ENCODE assay signal across 9 mouse cellular contexts in the genomic region with DNA sequence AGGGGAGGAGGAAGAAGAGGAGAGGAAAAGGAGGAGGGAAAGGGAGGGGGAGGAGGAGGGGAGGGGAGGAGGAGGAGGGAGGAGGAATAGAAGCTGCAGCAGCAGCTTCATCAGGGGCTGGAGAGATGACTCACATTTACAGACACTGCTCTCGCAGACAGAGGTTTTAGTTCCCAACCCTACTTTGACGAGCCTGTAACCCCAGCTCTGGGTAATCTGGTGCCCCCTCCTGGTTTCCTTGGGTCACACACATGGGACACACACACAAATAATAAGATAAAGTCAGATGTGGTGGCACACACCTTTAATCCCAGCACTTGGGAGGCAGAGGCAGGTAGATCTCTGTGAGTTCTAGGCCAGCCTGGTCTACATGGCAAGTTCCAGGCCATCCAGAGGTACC. TPM values are rescaled to one million over a fixed set of nuclear protein-coding genes. Genes with fewer than 3 reads are reported as not detected.
DNase-seq lines count a peak whose midpoint lies in the region; ATAC-seq and TF ChIP-seq lines count a peak whose summit lies in the region.
"Had no signal": no experiment of that assay in that cellular context is flagged by ENCODE, and none has a peak within 500 bp of the region (broad histone marks: within the 10 kb centered on the region; RNA-seq: fewer than 3 reads in every experiment).

No protein-coding gene starts in this region.

- H3K4me2 ChIP-seq in CH12.LX (ENCODE audit: insufficient read depth, low read depth, poor library complexity, severe bottlenecking) = no peak overlapping the region
- H3K4me2 ChIP-seq: neural tube, embryonic 12.5 days had no signal

- no peaks in the 10 kb centered on the region for H3K9me3 ChIP-seq in heart, embryonic 10.5 days
- no peaks in the 10 kb centered on the region for H3K9me3 ChIP-seq in CH12.LX (replicated peaks; ENCODE audit: low read length)
- no peaks in the 10 kb centered on the region for H3K9me3 ChIP-seq in embryonic facial prominence, embryonic 10.5 days
- H3K9me3 ChIP-seq: neural tube, embryonic 12.5 days had no signal

- dilution Hi-C loops in CH12.LX (cut with MboI; ENCODE audit: extremely low pct_ligation_motif_present, extremely low pct_unique_long_range_greater_than_20kb, low sequenced_read_pairs) = no loop called here

- peak; percentile 51 for DNase-seq in heart, postnatal 4 days
- no peak for DNase-seq in heart, embryonic 10.5 days (ENCODE audit: low spot score)
- peak; percentile 78 for DNase-seq in CH12.LX (ENCODE audit: extremely low read depth)
- peak; percentile 16 for DNase-seq in brain, embryonic 14.5 days (ENCODE audit: low read depth)
- DNase-seq in urinary bladder, adult 2 months (ENCODE audit: low spot score) = no peak
- DNase-seq in left cerebral cortex, adult 18-20 months (ENCODE audit: low spot score in 2 of 2) = no peak
- DNase-seq in embryonic facial prominence, embryonic 10.5 days (ENCODE audit: low spot score) = no peak

- no peaks in the 10 kb centered on the region for H3K79me2 ChIP-seq in CH12.LX (replicated peaks; ENCODE audit: control insufficient read depth, extremely low read depth, insufficient read depth, poor library complexity, severe bottlenecking)

- H3K4me1 ChIP-seq in heart, embryonic 10.5 days = peaks cover 28% of the 10 kb centered on the region
- H3K4me1 ChIP-seq in CH12.LX (ENCODE audit: control insufficient read depth in 1 of 2, insufficient read depth in 2 of 2) = peaks cover 13 to 35% of the 10 kb centered on the region in 2 experiments
- peaks cover 30% of the 10 kb centered on the region for H3K4me1 ChIP-seq in embryonic facial prominence, embryonic 10.5 days
- H3K4me1 ChIP-seq: neural tube, embryonic 12.5 days had no signal

- no peak for TF ChIP-seq EP300 in CH12.LX (IDR thresholded peaks at IDR 0.05; ENCODE audit: low read length)

- peaks cover 19% of the 10 kb centered on the region; the same call in 1 of the 2 replicates for H3K36me3 ChIP-seq in heart, embryonic 10.5 days
- H3K36me3 ChIP-seq in CH12.LX (replicated peaks in 1 of 2; ENCODE audit: control insufficient read depth in 1 of 2, insufficient read depth in 1 of 2, low read length in 1 of 2) = peaks cover 0 to 19% of the 10 kb centered on the region in 2 experiments
- peaks cover 34% of the 10 kb centered on the region for H3K36me3 ChIP-seq in embryonic facial prominence, embryonic 10.5 days (replicated peaks)

- no peak for TF ChIP-seq POLR2A in CH12.LX (IDR thresholded peaks at IDR 0.05; ENCODE audit: low read depth, low read length)
- no peak for TF ChIP-seq POLR2A in brain, embryonic 14.5 days (IDR thresholded peaks at IDR 0.05; ENCODE audit: borderline replicate concordance, extremely low read depth, insufficient read depth, insufficient read length, poor library complexity, severe bottlenecking)

- H3K27me3 ChIP-seq in heart, embryonic 10.5 days (ENCODE audit: insufficient read depth, poor library complexity, severe bottlenecking) = peaks cover 4% of the 10 kb centered on the region; the same call in 1 of the 2 replicates
- H3K27me3 ChIP-seq in CH12.LX (replicated peaks) = no peaks in the 10 kb centered on the region
- peaks cover 3% of the 10 kb centered on the region; the same call in 1 of the 2 replicates for H3K27me3 ChIP-seq in embryonic facial prominence, embryonic 10.5 days (replicated peaks; ENCODE audit: low read depth, poor library complexity, severe bottlenecking)
- H3K27me3 ChIP-seq: neural tube, embryonic 12.5 days had no signal

- TF ChIP-seq CTCF in CH12.LX (conservative IDR thresholded peaks at IDR 0.05 in 1 of 2, IDR thresholded peaks at IDR 0.05 in 1 of 2; ENCODE audit: low read depth in 2 of 2, low read length in 2 of 2) = peak; percentile 45 to 76
- peak; percentile 36; the same call in 1 of the 2 replicates for TF ChIP-seq CTCF in brain, embryonic 14.5 days (IDR thresholded peaks at IDR 0.05; ENCODE audit: borderline replicate concordance, extremely low read depth, insufficient read depth, insufficient read length)

- WGBS in heart, embryonic 10.5 days = 32% methylated on average over 2 of the region's 2 CpGs
- WGBS in embryonic facial prominence, embryonic 10.5 days = 49% methylated on average over 2 of the region's 2 CpGs

- ATAC-seq in megakaryocyte progenitor cell, adult 5-6 weeks (replicated peaks; ENCODE audit: poor library complexity) = peak; percentile 86

- peak; percentile 82 for TF ChIP-seq RAD21 in CH12.LX (IDR thresholded peaks at IDR 0.05; ENCODE audit: low read depth, low read length)

- in situ Hi-C loops in CH12.LX (cut with MboI; ENCODE audit: low pct_ligation_motif_present, low pct_unique_long_range_greater_than_20kb, low sequenced_read_pairs) = no loop called here

- no peak overlapping the region for H3K4me3 ChIP-seq in heart, embryonic 10.5 days
- no peak overlapping the region for H3K4me3 ChIP-seq in CH12.LX (replicated peaks in 1 of 3; ENCODE audit: low read depth in 2 of 3, low read length in 2 of 3, poor library complexity in 1 of 3)
- no peak overlapping the region for H3K4me3 ChIP-seq in embryonic facial prominence, embryonic 10.5 days
- H3K4me3 ChIP-seq: neural tube, embryonic 12.5 days had no signal

- no peak overlapping the region for H3K27ac ChIP-seq in heart, embryonic 10.5 days
- H3K27ac ChIP-seq in CH12.LX (ENCODE audit: insufficient read depth, low read depth) = no peak overlapping the region
- H3K27ac ChIP-seq in embryonic facial prominence, embryonic 10.5 days (replicated peaks) = no peak overlapping the region
- H3K27ac ChIP-seq: neural tube, embryonic 12.5 days had no signal

- H3K9ac ChIP-seq in CH12.LX (ENCODE audit: insufficient read depth, low read depth) = no peak overlapping the region
- H3K9ac ChIP-seq: neural tube, embryonic 12.5 days had no signal

TF ChIP-seq in CH12.LX, 34 proteins besides CTCF, POLR2A, EP300 and RAD21:
- TF ChIP-seq ZC3H11A (IDR thresholded peaks at IDR 0.05; ENCODE audit: low read depth, low read length) (peak; percentile 62), SMC3 (IDR thresholded peaks at IDR 0.05; ENCODE audit: low read depth, low read length) (peak; percentile 84), BHLHE40 (IDR thresholded peaks at IDR 0.05; ENCODE audit: low read depth, low read length) (no peak)

RNA-seq across cellular contexts. Expression of a gene that starts 19.1 kb away (rescaled TPM):
- total RNA-seq in heart, postnatal 4 days (2021) = 100 to 1,000 TPM; 136 to 147 TPM
- polyA plus RNA-seq in heart, embryonic 10.5 days (2016; fragmentation: Nextera tagmentation; extraction: Ambion mirVana) = 81.9 and 82.4 TPM in 2 replicates
- total RNA-seq in CH12.LX (2012; rRNA removed) (47.9 and 48.4 TPM in 2 replicates), CH12.LX (2014; rRNA removed) (53.6 and 53.7 TPM in 2 replicates)
- polyA plus RNA-seq in CH12.LX (2012; ENCODE audit: insufficient read length, low read depth) = 85.5 and 99.3 TPM in 2 replicates
- 23.7 and 31.4 TPM in 2 replicates for polyA plus RNA-seq in brain, embryonic 14.5 days (2012; rRNA removed)
- 40.0 and 47.4 TPM in 2 replicates for total RNA-seq in megakaryocyte progenitor cell, adult 5-6 weeks (2015)
- total RNA-seq in megakaryocyte progenitor cell, adult 5-6 weeks (2017) = 71.7 and 101 TPM in 2 replicates
- 71.5 and 88.1 TPM in 2 replicates for polyA plus RNA-seq in urinary bladder, adult 2 months (2012; rRNA removed)
- 100 to 1,000 TPM; 105 to 116 TPM for total RNA-seq in left cerebral cortex, adult 18-20 months (2021)
- 60.7 and 61.7 TPM in 2 replicates for polyA plus RNA-seq in embryonic facial prominence, embryonic 10.5 days (2016; fragmentation: Nextera tagmentation; extraction: Ambion mirVana)

RNA-seq across cellular contexts. Expression of a gene that starts 27.2 kb away (rescaled TPM):
- 10 to 100 TPM; 20.7 to 24.3 TPM for total RNA-seq in heart, postnatal 4 days (2021)
- 23.9 and 24.6 TPM in 2 replicates for polyA plus RNA-seq in heart, embryonic 10.5 days (2016; fragmentation: Nextera tagmentation; extraction: Ambion mirVana)
- total RNA-seq in CH12.LX (2012; rRNA removed) = 4.1 and 4.9 TPM in 2 replicates
- total RNA-seq in CH12.LX (2014; rRNA removed) = 2.4 and 2.5 TPM in 2 replicates
- polyA plus RNA-seq in CH12.LX (2012; ENCODE audit: insufficient read length, low read depth) = 8.6 and 9.9 TPM in 2 replicates
- 58.1 and 89.6 TPM in 2 replicates for polyA plus RNA-seq in brain, embryonic 14.5 days (2012; rRNA removed)
- total RNA-seq in megakaryocyte progenitor cell, adult 5-6 weeks (2015) = 6.2 and 7.6 TPM in 2 replicates
- 2.0 and 4.9 TPM in 2 replicates for total RNA-seq in megakaryocyte progenitor cell, adult 5-6 weeks (2017)
- 15.1 and 23.2 TPM in 2 replicates for polyA plus RNA-seq in urinary bladder, adult 2 months (2012; rRNA removed)
- 10 to 100 TPM; 53.3 to 53.9 TPM for total RNA-seq in left cerebral cortex, adult 18-20 months (2021)
- 30.9 and 32.6 TPM in 2 replicates for polyA plus RNA-seq in embryonic facial prominence, embryonic 10.5 days (2016; fragmentation: Nextera tagmentation; extraction: Ambion mirVana)

RNA-seq across cellular contexts. Expression of a gene that starts 43.2 kb away (rescaled TPM):
- total RNA-seq in heart, postnatal 4 days (2021) = 10 to 100 TPM; 22.8 to 28.0 TPM
- polyA plus RNA-seq in heart, embryonic 10.5 days (2016; fragmentation: Nextera tagmentation; extraction: Ambion mirVana) = 17.4 and 29.8 TPM in 2 replicates
- total RNA-seq in CH12.LX (2012; rRNA removed) = 0.13 TPM in 1 of 2 replicates, not detected in the other
- total RNA-seq in CH12.LX (2014; rRNA removed) = 0.61 TPM in 1 of 2 replicates, not detected in the other
- 0.50 and 0.87 TPM in 2 replicates for polyA plus RNA-seq in CH12.LX (2012; ENCODE audit: insufficient read length, low read depth)
- polyA plus RNA-seq in brain, embryonic 14.5 days (2012; rRNA removed) = 0.71 and 1.3 TPM in 2 replicates
- total RNA-seq in megakaryocyte progenitor cell, adult 5-6 weeks (2015) = 0.15 TPM in 1 of 2 replicates, not detected in the other
- 0.25 TPM in 1 of 2 replicates, not detected in the other for total RNA-seq in megakaryocyte progenitor cell, adult 5-6 weeks (2017)
- 20.2 and 22.4 TPM in 2 replicates for polyA plus RNA-seq in urinary bladder, adult 2 months (2012; rRNA removed)
- not detected for total RNA-seq in left cerebral cortex, adult 18-20 months (2021)
- polyA plus RNA-seq in embryonic facial prominence, embryonic 10.5 days (2016; fragmentation: Nextera tagmentation; extraction: Ambion mirVana) = 2.3 TPM in 2 replicates

Comparison
In these comparisons a context has a peak if more than half of its experiments do, and no peak if none do; other contexts are left out.
1. DNase-seq: peak in heart, postnatal 4 days (single experiment), CH12.LX (single experiment) and brain, embryonic 14.5 days (single experiment); none in heart, embryonic 10.5 days (single experiment), urinary bladder, adult 2 months (single experiment), left cerebral cortex, adult 18-20 months (0 of 2) and embryonic facial prominence, embryonic 10.5 days (single experiment).